Mouse (Mus musculus): ENCODE measurements around the gene Tns1. TPM values are rescaled to one million over a fixed set of nuclear protein-coding genes. Genes with fewer than 3 reads are reported as not detected.

Gene Tns1
- total RNA-seq, 2 experiments from 2014 or later, result 672 to 786 TPM

DNA sequence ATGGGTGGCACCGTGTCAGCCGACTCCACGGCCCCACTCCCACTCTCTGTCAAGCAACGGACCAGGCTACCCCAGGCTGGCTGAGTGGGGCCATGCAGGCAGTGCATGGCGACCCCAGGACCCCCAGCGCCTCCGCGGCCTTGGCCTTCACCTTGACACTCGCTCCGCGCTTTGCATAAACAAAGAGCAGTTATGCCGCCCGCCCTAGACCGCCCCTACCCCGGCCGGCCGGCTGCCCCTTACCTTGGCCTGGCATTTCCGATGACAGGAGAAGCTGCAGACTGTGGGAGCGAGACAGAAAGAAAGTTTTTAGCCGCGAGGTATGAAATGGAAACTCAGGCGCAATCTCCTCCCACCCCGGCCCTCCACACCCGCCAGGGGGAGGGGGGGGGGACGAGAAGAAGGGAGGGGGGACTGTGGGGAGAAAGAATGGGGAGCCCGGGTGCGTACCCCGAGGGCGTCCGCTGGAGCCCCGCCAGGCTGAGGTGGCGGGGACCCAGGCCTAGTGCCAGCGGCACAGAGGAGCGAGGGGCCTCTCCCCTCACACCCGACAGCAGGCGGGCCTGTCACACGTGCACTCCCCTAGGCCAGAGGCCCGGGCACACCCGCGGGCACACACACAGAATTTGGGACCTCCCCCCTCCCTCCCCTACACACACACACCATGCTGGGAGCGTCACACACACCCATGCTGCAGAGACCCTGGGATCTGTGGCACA, 55.7 kb downstream of the Tns1 start:
- intact Hi-C loops (cut with DNase I), result no loop called here
- peak; percentile 47 to 65 for DNase-seq

- intact Hi-C loops (cut with DNase I), result no loop called here
These were observed 56.4 kb downstream of the Tns1 start for GRCm38 (mm10) chr1:74067866-74068265.

DNA sequence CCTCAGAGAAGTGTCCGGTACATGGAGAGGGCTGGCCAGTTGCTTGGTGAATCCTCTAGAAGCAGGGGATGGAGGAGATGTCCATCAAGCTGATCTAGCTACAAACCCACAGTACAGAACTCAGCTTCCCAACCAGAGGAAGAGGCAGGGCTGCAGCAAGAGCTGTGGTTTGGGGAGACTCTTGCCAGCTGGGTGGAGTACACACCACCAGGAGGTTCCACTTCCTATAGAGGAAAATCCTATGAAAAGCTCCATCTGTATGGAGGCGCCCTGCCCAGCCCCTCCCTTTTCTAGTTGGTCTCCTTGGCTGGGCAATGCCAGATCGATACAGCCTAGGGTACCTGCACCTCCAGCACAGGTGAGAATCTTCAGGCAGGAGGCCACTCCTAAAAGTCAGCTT, 57.7 kb downstream of the Tns1 start:
- intact Hi-C loops (cut with DNase I), result no loop called here
- no peak for DNase-seq

More at GRCm38 (mm10) chr1:74067866-74068265, 56.4 kb downstream of the Tns1 start:
- no peak for DNase-seq

DNA sequence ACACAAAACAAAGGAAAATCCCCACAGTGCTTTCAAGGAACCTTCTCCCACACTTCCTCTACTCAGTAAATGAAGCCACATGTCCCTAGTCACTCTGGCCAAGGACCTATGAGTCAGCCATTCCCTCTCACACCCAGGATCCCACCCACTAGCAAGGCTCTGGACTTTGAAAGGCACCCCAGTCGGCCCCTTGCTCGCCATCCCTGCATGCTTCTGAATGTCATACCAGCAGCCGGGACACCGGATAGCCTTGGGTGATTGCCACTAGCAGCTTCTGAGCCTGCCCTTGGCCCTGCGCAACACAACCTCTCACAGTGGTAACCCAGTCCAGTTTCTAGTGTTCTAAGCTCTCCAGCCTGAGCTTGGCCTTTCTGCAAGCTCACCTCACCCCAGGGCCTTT, 58.2 kb downstream of the Tns1 start:
- DNase-seq, result peak in 1 of 2 experiments; percentile 48
- intact Hi-C loops (cut with DNase I), result no loop called here

GRCm38 (mm10) chr1:74060046-74060445, 64.2 kb downstream of the Tns1 start:
- intact Hi-C loops (cut with DNase I), result no loop called here
- no peak for DNase-seq

DNA sequence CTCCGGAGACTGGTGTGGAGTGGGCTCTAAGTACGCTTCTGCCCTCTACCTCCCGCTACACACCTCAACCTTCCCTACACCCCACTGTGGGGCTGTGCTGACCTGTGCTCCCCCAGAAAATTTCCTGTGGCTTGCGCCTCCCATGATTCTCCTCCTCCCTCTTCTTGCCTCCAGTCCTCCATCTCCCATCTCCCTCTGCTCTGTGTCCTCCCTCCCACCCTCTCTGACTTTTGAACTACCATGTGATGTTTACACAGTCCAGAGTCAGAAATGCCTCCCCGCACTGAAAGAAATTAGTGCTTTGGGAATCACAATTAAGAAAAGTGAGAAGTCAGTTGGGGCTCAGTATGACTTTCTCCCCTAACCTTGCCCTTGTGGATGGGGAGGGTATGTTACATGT, 64.7 kb downstream of the Tns1 start:
- intact Hi-C loops (cut with DNase I), result no loop called here
- no peak for DNase-seq

DNA sequence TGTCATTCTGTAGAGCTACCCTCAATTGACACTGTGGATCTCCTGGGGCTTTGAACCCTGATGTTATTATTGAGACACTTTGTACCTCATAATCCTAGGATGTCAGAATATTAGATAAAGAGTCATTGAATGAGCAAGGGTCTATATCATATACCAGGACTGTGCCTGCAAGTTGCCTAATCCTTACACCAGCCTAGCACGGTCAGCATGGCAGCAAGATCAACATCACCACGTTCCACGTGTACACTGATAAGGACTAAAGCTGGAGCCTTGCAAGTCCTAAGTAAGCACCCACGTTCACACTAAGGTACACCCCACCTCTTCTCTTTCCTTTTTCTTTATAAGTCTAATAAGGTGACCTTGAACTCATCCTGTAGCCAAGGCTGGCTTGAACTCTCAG, 65.5 kb downstream of the Tns1 start:
- DNase-seq, result no peak
- intact Hi-C loops (cut with DNase I), result no loop called here

GRCm38 (mm10) chr1:74058309-74058708, 65.9 kb downstream of the Tns1 start:
- DNase-seq, result no peak
- intact Hi-C loops (cut with DNase I), result no loop called here

DNA sequence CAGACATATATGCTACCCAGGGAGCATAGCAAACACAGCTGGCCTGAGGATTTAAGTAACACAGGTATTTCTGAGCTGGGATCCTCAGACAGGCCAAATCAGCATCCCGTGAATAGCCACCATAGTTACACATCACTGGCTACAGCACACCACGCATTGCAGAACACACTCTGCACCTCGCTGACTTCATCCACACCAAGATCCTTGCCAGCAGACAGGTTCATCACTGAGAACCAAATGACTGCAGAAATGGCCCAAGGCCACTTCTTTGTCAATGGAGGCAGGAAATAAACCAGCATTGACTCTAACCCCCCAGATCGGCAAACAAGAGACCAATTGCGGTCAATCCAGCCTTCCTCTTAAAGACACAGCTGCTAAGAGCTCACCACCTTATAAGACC, 66.7 kb downstream of the Tns1 start:
- intact Hi-C loops (cut with DNase I), result no loop called here
- no peak for DNase-seq

- no peak for DNase-seq
- intact Hi-C loops (cut with DNase I), result no loop called here
These were observed 68.7 kb downstream of the Tns1 start for GRCm38 (mm10) chr1:74055552-74055951.

GRCm38 (mm10) chr1:74054471-74054870, 69.8 kb downstream of the Tns1 start:
- no peak for DNase-seq
- intact Hi-C loops (cut with DNase I), result no loop called here

GRCm38 (mm10) chr1:74054007-74054406, 70.2 kb downstream of the Tns1 start:
- intact Hi-C loops (cut with DNase I), result no loop called here
- DNase-seq, result no peak

DNA sequence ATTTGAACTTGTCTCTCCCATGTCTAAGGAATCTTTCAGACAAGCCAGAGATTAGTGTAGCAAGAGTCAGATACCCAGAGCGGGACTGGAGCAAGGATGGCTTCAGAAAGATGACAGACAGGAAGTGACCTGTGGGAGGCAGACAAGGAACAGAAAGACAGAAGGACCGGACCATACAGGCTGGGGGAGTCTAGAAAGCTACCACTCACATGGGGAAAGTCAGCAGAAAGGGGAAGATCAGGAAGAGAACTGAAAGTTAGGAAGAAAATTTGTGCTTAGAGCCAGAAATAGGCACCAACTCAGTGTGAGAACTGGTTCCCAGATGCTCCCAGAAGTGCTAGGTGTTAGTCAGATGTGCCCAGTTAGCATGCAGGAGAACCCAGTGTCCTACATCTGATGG, 71.2 kb downstream of the Tns1 start:
- intact Hi-C loops (cut with DNase I), result no loop called here

DNA sequence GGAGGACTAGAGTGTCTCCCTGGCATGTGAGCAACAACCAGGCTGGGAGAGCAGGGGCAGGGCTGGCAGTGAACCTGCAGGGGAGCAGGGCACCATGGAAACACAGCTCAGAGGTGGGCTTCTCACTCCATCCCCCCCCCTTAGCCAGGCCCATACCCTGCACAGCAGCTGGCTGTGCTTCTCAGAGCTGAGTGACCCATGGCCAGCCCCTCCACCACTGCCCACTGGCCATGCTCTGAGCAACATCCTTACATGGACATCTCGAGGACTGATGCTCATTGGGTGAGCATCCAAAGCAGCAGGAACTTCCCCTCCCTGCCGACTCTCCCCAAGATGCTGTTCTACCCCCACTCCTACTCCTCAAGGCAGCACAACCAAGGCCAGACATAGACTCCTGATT, 72.9 kb downstream of the Tns1 start:
- no peak for DNase-seq
- intact Hi-C loops (cut with DNase I), result no loop called here

More for the DNA sequence above, 71.2 kb downstream of the Tns1 start:
- no peak for DNase-seq

GRCm38 (mm10) chr1:74049430-74049829, 74.8 kb downstream of the Tns1 start:
- DNase-seq, result peak; percentile 36 to 63
- intact Hi-C loops (cut with DNase I), result no loop called here

DNA sequence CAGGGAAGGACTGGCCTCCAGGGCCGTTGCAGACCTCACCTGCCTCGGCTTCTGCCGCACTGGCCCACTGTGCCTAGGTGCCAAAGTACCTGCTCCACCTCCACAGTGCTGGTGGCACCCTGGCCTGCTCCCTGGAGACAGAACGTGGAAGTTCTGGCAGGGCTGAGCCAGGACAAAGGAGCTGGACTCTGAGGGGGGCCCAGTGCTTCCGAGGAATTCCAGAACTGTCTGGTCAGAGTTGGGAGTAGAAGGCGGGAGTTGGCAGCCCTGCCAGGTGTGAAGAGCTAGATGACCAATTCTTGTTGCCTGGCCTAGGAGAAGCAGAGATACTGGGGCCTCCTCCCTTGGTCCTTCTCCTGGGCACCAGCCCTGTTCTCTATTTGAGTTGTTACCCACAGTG, 76.5 kb downstream of the Tns1 start:
- DNase-seq, result no peak
- intact Hi-C loops (cut with DNase I), result no loop called here

DNA sequence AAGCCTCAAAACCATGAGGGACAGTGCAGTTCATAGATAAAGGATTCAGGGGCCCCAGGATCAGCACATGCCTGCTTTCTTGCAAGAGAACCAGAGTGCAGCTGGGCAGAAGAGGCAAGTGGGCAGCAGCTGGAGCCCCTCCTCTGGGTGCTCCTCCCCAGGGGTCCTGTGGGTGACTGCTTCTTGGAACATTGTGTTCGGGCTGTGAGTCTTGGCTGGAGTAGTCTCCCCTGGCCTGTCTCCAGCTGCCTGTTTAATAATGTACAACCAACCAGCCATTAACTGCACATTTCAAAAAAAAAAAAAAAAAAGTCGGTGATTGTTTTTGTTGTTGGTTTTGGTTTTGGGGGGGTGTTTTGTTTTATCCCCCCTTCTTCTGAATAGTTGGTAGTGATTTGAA, 76.9 kb downstream of the Tns1 start:
- peak in 1 of 2 experiments; percentile 50 for DNase-seq
- intact Hi-C loops (cut with DNase I), result no loop called here

GRCm38 (mm10) chr1:74045034-74045433, 79.2 kb downstream of the Tns1 start:
- intact Hi-C loops (cut with DNase I), result no loop called here
- DNase-seq, result no peak

DNA sequence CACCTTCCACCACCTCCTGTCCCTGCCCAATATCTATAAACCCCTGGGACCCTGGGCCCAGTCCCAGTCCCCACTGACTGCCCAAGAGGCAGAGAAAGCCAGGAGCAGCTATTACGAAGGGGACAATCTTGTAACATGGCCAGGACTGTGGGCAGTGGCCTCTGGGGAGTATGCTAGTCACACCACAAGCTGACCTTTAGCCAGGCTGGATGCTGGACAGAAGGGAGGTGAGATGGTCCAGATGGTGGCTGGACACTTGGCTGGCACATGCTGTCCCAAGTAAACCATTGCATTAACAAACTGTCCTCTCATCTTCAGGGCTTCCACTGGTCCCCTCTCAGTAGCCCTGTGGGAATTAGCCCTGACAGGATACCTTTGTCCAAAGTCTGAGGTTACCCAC, 79.8 kb downstream of the Tns1 start:
- no peak for DNase-seq
- intact Hi-C loops (cut with DNase I), result no loop called here

GRCm38 (mm10) chr1:74043584-74044105, 80.6 kb downstream of the Tns1 start:
- no peak for DNase-seq
- intact Hi-C loops (cut with DNase I), result no loop called here

DNA sequence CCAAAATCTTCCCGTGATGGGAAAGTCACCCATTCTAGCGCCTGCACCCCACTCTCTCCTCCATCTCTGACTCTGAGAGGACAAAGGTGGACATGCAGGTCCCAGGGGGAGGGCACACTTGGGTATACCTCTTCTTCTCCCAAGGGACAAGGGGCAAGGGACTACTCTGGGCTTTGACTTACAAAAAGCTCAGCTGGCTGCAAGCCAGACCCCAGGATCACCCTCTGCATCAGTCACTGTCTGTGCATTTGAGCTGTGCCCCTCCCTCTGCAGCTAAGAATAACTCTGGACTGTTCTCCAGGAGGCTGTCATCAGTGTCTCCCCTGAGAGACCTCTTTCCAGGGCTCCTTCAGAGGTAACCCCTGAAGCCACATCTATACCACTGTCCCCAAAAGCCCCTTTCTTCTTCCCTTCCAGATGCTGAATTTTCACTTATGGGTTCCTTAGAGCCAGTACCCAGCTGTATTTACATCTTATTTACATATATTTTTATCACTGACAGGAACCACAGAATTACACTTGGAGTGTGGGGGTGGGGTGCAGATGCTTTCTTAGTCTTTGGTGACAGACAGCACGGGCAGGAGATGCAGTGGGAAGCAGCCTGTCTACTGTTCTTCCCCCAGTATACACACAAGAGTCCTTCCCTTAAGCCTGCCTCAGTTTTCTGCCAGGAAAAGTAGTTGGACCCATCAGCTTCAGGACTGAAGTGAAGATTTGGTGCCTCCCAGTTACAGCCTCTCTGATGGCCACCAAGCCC, 81.4 kb downstream of the Tns1 start:
- DNase-seq, result no peak

GRCm38 (mm10) chr1:74041692-74042091, 82.6 kb downstream of the Tns1 start:
- intact Hi-C loops (cut with DNase I), result no loop called here
- DNase-seq, result no peak

More for the DNA sequence above, 81.4 kb downstream of the Tns1 start:
- intact Hi-C loops (cut with DNase I), result no loop called here

All from heart, postnatal 36 days (tissue).